8 mouse cellular contexts compared by ENCODE assay signal in genomic region chrX:74249615-74250014, GRCm38 (mm10). TPM values are rescaled to one million over a fixed set of nuclear protein-coding genes. Genes with fewer than 3 reads are reported as not detected.
DNase-seq lines count a peak whose midpoint lies in the region; ATAC-seq and TF ChIP-seq lines count a peak whose summit lies in the region.

Gene Flna (minus strand): TSS chrX:74249820.

- H3K27ac ChIP-seq in embryonic facial prominence, embryonic 14.5 days (replicated peaks; ENCODE audit: low read depth, low read length), result peak within 1 kb of the TSS; percentile 80
- peak within 1 kb of the TSS; percentile 20; the same call in 1 of the 2 replicates for H3K27ac ChIP-seq in kidney, adult 2 months (ENCODE audit: insufficient read depth, low read depth, low read length)
- peak within 1 kb of the TSS; percentile 67 for H3K27ac ChIP-seq in limb, embryonic 14.5 days (replicated peaks; ENCODE audit: low read depth, low read length)
- peak within 1 kb of the TSS; percentile 45 for H3K27ac ChIP-seq in midbrain, embryonic 14.5 days (replicated peaks; ENCODE audit: low read depth, low read length)

- TF ChIP-seq POLR2A in kidney, adult 2 months (IDR thresholded peaks at IDR 0.05; ENCODE audit: low read depth, low read length), result no peak
- no peak for TF ChIP-seq POLR2A in limb, embryonic 14.5 days (IDR thresholded peaks at IDR 0.05; ENCODE audit: borderline replicate concordance, extremely low read depth, insufficient read depth, insufficient read length)

- ATAC-seq in embryonic facial prominence, embryonic 14.5 days (ENCODE audit: low read depth), result no peak
- no peak for ATAC-seq in limb, embryonic 14.5 days (ENCODE audit: low FRiP score, low read depth)
- no peak for ATAC-seq in midbrain, embryonic 14.5 days (ENCODE audit: low FRiP score, low TSS enrichment)

- H3K4me2 ChIP-seq in embryonic facial prominence, embryonic 14.5 days (ENCODE audit: low read depth, low read length), result peak within 1 kb of the TSS; percentile 62
- H3K4me2 ChIP-seq in limb, embryonic 14.5 days (replicated peaks; ENCODE audit: low read depth, low read length, severe bottlenecking), result peak within 1 kb of the TSS; percentile 54
- peak within 1 kb of the TSS; percentile 59 for H3K4me2 ChIP-seq in midbrain, embryonic 14.5 days (ENCODE audit: low read length)

- no peaks in the 10 kb centered on the region for H3K4me1 ChIP-seq in embryonic facial prominence, embryonic 14.5 days (ENCODE audit: control insufficient read depth, insufficient read depth, low read length)
- peaks cover 3% of the 10 kb centered on the region for H3K4me1 ChIP-seq in kidney, adult 2 months (ENCODE audit: control insufficient read depth, insufficient read depth, low read length)
- H3K4me1 ChIP-seq in limb, embryonic 14.5 days (ENCODE audit: control insufficient read depth, insufficient read depth, low read length), result no peaks in the 10 kb centered on the region
- no peaks in the 10 kb centered on the region for H3K4me1 ChIP-seq in midbrain, embryonic 14.5 days (ENCODE audit: control insufficient read depth, insufficient read depth, low read length)

- no peaks in the 10 kb centered on the region for H3K9me3 ChIP-seq in embryonic facial prominence, embryonic 14.5 days (ENCODE audit: control insufficient read depth, low read length)
- H3K9me3 ChIP-seq in limb, embryonic 14.5 days (ENCODE audit: control insufficient read depth, low read length), result no peaks in the 10 kb centered on the region
- no peaks in the 10 kb centered on the region for H3K9me3 ChIP-seq in midbrain, embryonic 14.5 days (ENCODE audit: control insufficient read depth, low read length)

- 17% methylated on average over 21 of the region's 38 CpGs for WGBS in embryonic facial prominence, embryonic 14.5 days
- 1% methylated on average over 27 of the region's 38 CpGs for WGBS in kidney, adult 2 months
- 39% methylated on average over 36 of the region's 38 CpGs for WGBS in limb, embryonic 14.5 days
- WGBS in midbrain, embryonic 14.5 days, result 21% methylated on average over 38 of the region's 38 CpGs

- peak; percentile 35 for DNase-seq in 3T3-L1 (ENCODE audit: low read depth, low spot score)
- DNase-seq in adrenal gland, postnatal 10 days, result peak; percentile 76
- DNase-seq in embryonic facial prominence, embryonic 14.5 days (ENCODE audit: low spot score), result peak; percentile 63
- peak; percentile 62 for DNase-seq in heart, adult 8-10 months (ENCODE audit: low spot score)
- peak; percentile 72 for DNase-seq in kidney, adult 2 months
- peak; percentile 41 for DNase-seq in limb, embryonic 14.5 days (ENCODE audit: low spot score)
- peak; percentile 79 for DNase-seq in midbrain, embryonic 14.5 days
- peak; percentile 23 to 59 for DNase-seq in spleen, postnatal 14 days (ENCODE audit: low spot score in 2 of 2)

- H3K9ac ChIP-seq in embryonic facial prominence, embryonic 14.5 days (ENCODE audit: low read depth, low read length), result peak within 1 kb of the TSS; percentile 64
- H3K9ac ChIP-seq in limb, embryonic 14.5 days (ENCODE audit: low read depth, low read length, severe bottlenecking), result peak within 1 kb of the TSS; percentile 54
- H3K9ac ChIP-seq in midbrain, embryonic 14.5 days (replicated peaks; ENCODE audit: low read length), result peak within 1 kb of the TSS; percentile 54

- H3K27me3 ChIP-seq in embryonic facial prominence, embryonic 14.5 days (replicated peaks; ENCODE audit: control insufficient read depth, insufficient read depth, low read length), result no peaks in the 10 kb centered on the region
- H3K27me3 ChIP-seq in kidney, adult 2 months (replicated peaks; ENCODE audit: control insufficient read depth, insufficient read depth, low read length), result no peaks in the 10 kb centered on the region
- no peaks in the 10 kb centered on the region for H3K27me3 ChIP-seq in limb, embryonic 14.5 days (ENCODE audit: control insufficient read depth, insufficient read depth, low read length)
- H3K27me3 ChIP-seq in midbrain, embryonic 14.5 days (ENCODE audit: control insufficient read depth, insufficient read depth, low read length), result no peaks in the 10 kb centered on the region

- no peaks in the 10 kb centered on the region for H3K36me3 ChIP-seq in embryonic facial prominence, embryonic 14.5 days (ENCODE audit: control insufficient read depth, insufficient read depth, low read length)
- H3K36me3 ChIP-seq in kidney, adult 2 months (ENCODE audit: control insufficient read depth, insufficient read depth, low read length), result no peaks in the 10 kb centered on the region
- no peaks in the 10 kb centered on the region for H3K36me3 ChIP-seq in limb, embryonic 14.5 days (ENCODE audit: control insufficient read depth, insufficient read depth, low read length)
- no peaks in the 10 kb centered on the region for H3K36me3 ChIP-seq in midbrain, embryonic 14.5 days (ENCODE audit: control insufficient read depth, insufficient read depth, low read length)

- TF ChIP-seq CTCF in kidney, adult 2 months (conservative IDR thresholded peaks at IDR 0.05; ENCODE audit: insufficient read depth, insufficient read length, low read depth, low read length), result peak; percentile 37

- H3K4me3 ChIP-seq in embryonic facial prominence, embryonic 14.5 days (ENCODE audit: low read depth, low read length), result peak within 1 kb of the TSS; percentile 43
- peak within 1 kb of the TSS; percentile 59 for H3K4me3 ChIP-seq in kidney, adult 2 months (ENCODE audit: insufficient read depth, low read depth, low read length)
- H3K4me3 ChIP-seq in limb, embryonic 14.5 days (replicated peaks; ENCODE audit: low read length), result peak within 1 kb of the TSS; percentile 38
- peak within 1 kb of the TSS; percentile 35 for H3K4me3 ChIP-seq in midbrain, embryonic 14.5 days (replicated peaks; ENCODE audit: low read depth, low read length)

RNA-seq across cellular contexts. Expression of gene Flna, which starts in this region (rescaled TPM):
- 100 to 1,000 TPM; 151 to 183 TPM for total RNA-seq in adrenal gland, postnatal 10 days (2021)
- polyA plus RNA-seq in embryonic facial prominence, embryonic 14.5 days (2014; fragmentation: Nextera tagmentation; extraction: Ambion mirVana), result 284 and 324 TPM in 2 replicates
- total RNA-seq in heart, adult 8-10 months (2022), result 10 to 100 TPM; 59.1 to 98.9 (median 79.2) TPM
- 125 and 161 TPM in 2 replicates for polyA plus RNA-seq in kidney, adult 2 months (2012; rRNA removed)
- 573 and 611 TPM in 2 replicates for polyA plus RNA-seq in limb, embryonic 14.5 days (2012; rRNA removed)
- 335 and 363 TPM in 2 replicates for polyA plus RNA-seq in limb, embryonic 14.5 days (2014; fragmentation: Nextera tagmentation; extraction: Ambion mirVana)
- 72.5 and 102 TPM in 2 replicates for polyA plus RNA-seq in midbrain, embryonic 14.5 days (2014; fragmentation: Nextera tagmentation; extraction: Ambion mirVana)

Comparison
In these comparisons a context has a peak if more than half of its experiments do, and no peak if none do; other contexts are left out.
1. H3K27ac ChIP-seq: peak in every context shown above with its lines; median percentile 80 in embryonic facial prominence, embryonic 14.5 days; 67 in limb, embryonic 14.5 days; 45 in midbrain, embryonic 14.5 days; 20 in kidney, adult 2 months.